Mouse (Mus musculus) frontal cortex, postnatal 14 days (tissue): ENCODE data around the gene Mib2.

Experiments used
- DNase-seq, 2 experiments: peaks; one replicate each; pipeline ENCODE4 v3.0.0; 2022; ENCODE audit warnings: low spot score in 2 of 2

The Mib2 gene

DNA sequence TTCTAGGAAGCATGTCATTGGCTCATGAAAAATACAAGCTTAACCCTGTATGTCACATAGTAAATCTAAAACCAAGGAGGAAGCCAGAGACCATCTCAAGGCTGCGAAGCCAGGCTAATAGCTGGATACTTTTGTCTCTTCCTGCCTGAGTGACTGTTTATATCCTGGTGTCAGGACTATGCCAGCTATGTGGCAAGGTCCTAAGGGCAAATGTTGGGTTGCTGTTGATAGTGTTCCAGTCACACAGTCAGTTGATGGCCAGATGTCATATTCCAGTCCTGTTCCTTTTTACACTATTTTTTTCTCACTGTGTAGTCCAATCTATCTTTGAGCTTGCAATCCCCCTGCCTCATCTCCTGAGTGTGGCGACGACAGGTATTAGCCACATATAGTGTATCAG is 55.7 kb downstream of the Mib2 start:
- no peak for DNase-seq

DNA sequence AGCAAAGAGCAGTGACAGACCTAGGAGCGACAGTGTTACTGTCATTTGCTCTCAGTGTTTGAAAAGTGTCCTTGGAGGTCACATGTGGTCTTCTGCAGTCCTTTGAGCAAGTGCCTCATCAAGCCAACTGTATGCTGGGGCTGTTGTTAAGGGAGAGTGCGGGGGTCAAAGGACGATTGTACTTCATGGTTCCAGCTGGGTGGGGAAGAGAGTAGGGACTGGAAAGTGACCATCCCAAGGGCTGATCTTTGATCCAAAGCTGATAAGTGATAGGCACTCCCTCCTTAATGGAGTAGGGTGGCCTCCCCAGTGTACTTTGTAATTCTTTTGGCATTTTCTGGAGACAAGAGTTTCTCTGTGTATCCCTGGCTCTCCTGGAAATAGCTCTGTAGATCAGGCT is 57.1 kb downstream of the Mib2 start:
- no peak for DNase-seq

DNA sequence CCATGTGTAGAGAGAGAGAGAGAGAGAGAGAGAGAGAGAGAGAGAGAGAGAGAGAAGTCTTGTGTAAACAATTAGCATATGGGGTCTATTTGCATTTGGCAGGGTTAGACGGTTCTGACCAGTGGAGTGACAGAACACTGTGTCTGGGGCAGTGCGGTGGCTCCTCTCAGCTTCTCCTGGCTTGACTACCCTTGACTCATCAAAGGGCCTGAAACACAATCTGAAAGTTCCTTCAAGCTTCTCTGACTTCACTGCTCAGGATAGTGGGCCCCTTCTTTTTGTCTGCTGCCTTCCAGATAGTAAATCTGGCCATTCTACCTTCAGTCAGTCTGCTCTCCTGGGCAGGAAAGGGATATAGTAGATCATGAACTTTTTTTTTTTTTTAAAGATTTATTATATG is 62.2 kb downstream of the Mib2 start:
- no peak for DNase-seq

DNA sequence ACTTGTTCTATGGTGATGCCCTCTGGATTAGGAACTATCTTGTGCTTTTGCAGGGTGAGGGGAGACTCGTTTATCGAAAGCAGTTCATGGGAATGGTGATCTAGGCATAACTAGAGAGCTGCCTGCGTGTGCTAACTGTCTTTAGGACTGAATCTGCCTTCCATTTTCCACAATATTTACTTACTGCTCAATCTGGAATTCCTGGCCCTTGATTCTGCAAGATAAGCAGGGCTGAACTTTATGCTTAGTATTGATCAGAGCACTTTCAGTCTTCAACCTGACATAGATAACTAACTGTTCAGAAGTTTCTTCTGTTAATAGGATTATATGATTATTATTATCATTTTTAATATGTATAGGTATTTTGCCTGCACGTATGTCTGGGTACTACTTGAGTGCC is 63.9 kb downstream of the Mib2 start:
- no peak for DNase-seq
